Mouse (Mus musculus) midbrain, embryonic 14.5 days (tissue): ENCODE data around the gene Smyd3. TPM values are rescaled to one million over a fixed set of nuclear protein-coding genes. Genes with fewer than 3 reads are reported as not detected.

Source experiments
- ATAC-seq: fragments of 200-750 bp; cut with Nextera tagmentation; 2 replicates; pipeline ENCODE4 v1.8.0; 2017; ENCODE audit warnings: moderate number of reproducible peaks, moderate library complexity; ENCODE audit not compliant: low FRiP score, low TSS enrichment
- DNase-seq: peaks from one replicate; pipeline ENCODE4 v3.0.0-alpha.2; 2015
- H3K27ac ChIP-seq: fragments of 300-500 bp; sonication (generic); replicated peaks from 2 replicates; pipeline ENCODE4 v1.5.1; 2014; ENCODE audit warnings: mild to moderate bottlenecking, low read depth, low read length, moderate library complexity
- H3K27me3 ChIP-seq: fragments of 300-500 bp; sonication (generic); 2 replicates; pipeline ENCODE4 v1.6.1; 2014; ENCODE audit warnings: low read length, control low read depth, mixed read lengths; ENCODE audit not compliant: control insufficient read depth, insufficient read depth
- H3K36me3 ChIP-seq: fragments of 300-500 bp; sonication (generic); 2 replicates; pipeline ENCODE4 v1.6.1; 2014; ENCODE audit warnings: low read length, control low read depth; ENCODE audit not compliant: control insufficient read depth, insufficient read depth
- H3K4me1 ChIP-seq: fragments of 300-500 bp; sonication (generic); 2 replicates; pipeline ENCODE4 v1.6.1; 2014; ENCODE audit warnings: mild to moderate bottlenecking, antibody characterized with exemption, low read length, control low read depth; ENCODE audit not compliant: control insufficient read depth, insufficient read depth
- H3K4me2 ChIP-seq: fragments of 300-500 bp; sonication (generic); 2 replicates; pipeline ENCODE4 v1.6.1; 2014; ENCODE audit warnings: mild to moderate bottlenecking, low read length, moderate library complexity
- H3K4me3 ChIP-seq: fragments of 300-500 bp; sonication (generic); replicated peaks from 2 replicates; pipeline ENCODE4 v1.5.1; 2014; ENCODE audit warnings: low read depth, low read length
- H3K9ac ChIP-seq: fragments of 300-500 bp; sonication (generic); replicated peaks from 2 replicates; pipeline ENCODE4 v1.6.1; 2014; ENCODE audit warnings: mild to moderate bottlenecking, low read length, moderate library complexity
- H3K9me3 ChIP-seq: fragments of 300-500 bp; sonication (generic); 2 replicates; pipeline ENCODE4 v1.6.1; 2016; ENCODE audit warnings: low read length, control low read depth, mixed read lengths; ENCODE audit not compliant: control insufficient read depth
- WGBS: fragments of 180-500 bp; shearing (Covaris S2); extraction: QIAGEN DNeasy Blood & Tissue Kit; methylation state at CpG from one replicate; pipeline ENCODE4 v1.1.7; 2014; 5-methylcytosine and 5-hydroxymethylcytosine counted together
- polyA plus RNA-seq: library from polyadenylated mRNA; unstranded; fragments of >200 nt; fragmentation: Nextera tagmentation; extraction: Ambion mirVana; gene quantifications from 2 replicates; pipeline ENCODE4 v1.2.1, GENCODE M21; 2014

Gene Smyd3
- polyA plus RNA-seq, 1 experiment from 2014 or later, result 21.5 TPM

DNA sequence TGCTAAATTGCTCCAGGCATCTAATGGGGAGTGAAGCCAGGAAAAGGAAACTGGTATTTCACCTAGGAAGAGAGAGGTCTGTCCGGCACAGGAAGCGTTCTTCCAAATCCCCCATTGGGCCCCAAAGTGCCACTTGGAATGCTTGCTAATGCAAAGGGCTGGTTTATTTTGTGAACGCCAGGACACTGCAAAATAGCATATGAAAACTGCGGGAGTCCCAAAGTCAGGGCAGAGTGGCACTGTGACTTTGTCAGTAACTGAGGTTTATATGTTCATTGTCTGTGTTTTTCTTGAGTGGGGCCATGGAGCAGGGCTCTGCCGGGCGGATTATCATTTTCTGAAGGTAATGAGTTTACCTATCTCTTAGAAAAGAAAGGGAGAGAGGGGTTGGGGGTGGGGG lies 526.8 kb downstream of the Smyd3 start:
- 75% methylated on average over 6 of the region's 6 CpGs for WGBS
- Histone ChIP-seq H3K27ac (no peak overlapping the region), H3K27me3 (no peaks in the 10 kb centered on the region), H3K4me1 (peaks cover 7% of the 10 kb centered on the region), H3K9ac (no peak overlapping the region), H3K4me2 (no peak overlapping the region), H3K36me3 (no peaks in the 10 kb centered on the region), H3K4me3 (no peak overlapping the region), H3K9me3 (no peaks in the 10 kb centered on the region)
- no peak for DNase-seq
- no peak for ATAC-seq

DNA sequence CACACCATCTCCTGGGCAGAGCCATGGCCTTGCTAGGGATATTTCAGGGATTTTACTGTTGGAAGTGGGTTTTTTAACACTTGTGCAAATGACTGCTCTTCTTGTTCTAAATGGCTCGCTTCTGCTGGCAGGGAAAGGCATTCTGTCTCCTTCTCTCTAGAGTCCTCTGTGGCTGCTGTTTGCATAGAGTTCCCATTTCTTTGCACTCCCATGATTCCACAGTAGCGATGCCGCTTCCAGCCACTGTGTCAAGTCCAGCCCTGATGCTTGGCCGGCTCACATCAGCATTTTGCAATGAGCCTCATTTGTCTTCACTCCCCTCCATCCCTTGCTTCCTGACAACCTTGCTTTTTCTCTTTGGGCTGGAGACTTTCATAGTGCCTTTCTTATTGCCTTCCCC lies 528.4 kb downstream of the Smyd3 start:
- ATAC-seq (no peak), DNase-seq (peak; percentile 11)
- 0 out of 2 replicates have a peak overlapping the region, but pooled peaks have one; percentile 26 for H3K27ac ChIP-seq
- peaks cover 7% of the 10 kb centered on the region for H3K4me1 ChIP-seq
- H3K4me3 ChIP-seq, result no peak overlapping the region
- H3K9ac ChIP-seq, result no peak overlapping the region
- WGBS, result 78% methylated on average over 4 of the region's 4 CpGs
- H3K36me3 ChIP-seq, result no peaks in the 10 kb centered on the region
- no peaks in the 10 kb centered on the region for H3K27me3 ChIP-seq
- no peak overlapping the region for H3K4me2 ChIP-seq
- H3K9me3 ChIP-seq, result no peaks in the 10 kb centered on the region

DNA sequence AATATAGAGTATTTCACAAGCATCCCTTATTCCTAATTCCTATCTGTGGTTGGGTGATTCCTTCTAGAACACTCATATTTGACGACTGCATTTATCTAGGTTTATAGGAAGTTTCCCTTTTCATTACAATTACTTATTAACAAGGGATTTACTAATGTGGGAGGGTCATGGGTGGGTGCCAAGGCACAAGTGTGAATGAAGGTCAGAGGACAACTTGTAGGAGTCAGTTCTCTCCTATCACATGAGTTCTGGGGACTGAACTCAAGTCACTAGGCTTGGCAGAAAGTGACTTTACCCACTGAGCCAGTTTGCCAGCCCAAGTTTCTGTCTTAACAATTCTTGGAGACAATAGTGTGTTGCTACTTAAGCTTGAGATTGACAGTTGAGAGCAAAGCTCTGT lies 529.7 kb downstream of the Smyd3 start:
- Histone ChIP-seq H3K4me2 (no peak overlapping the region), H3K27me3 (no peaks in the 10 kb centered on the region), H3K4me3 (no peak overlapping the region), H3K9ac (no peak overlapping the region), H3K36me3 (no peaks in the 10 kb centered on the region), H3K27ac (no peak overlapping the region), H3K9me3 (no peaks in the 10 kb centered on the region), H3K4me1 (peaks cover 7% of the 10 kb centered on the region)
- no peak for ATAC-seq
- 82% methylated on average over 1 of the region's 1 CpGs for WGBS
- DNase-seq, result no peak

DNA sequence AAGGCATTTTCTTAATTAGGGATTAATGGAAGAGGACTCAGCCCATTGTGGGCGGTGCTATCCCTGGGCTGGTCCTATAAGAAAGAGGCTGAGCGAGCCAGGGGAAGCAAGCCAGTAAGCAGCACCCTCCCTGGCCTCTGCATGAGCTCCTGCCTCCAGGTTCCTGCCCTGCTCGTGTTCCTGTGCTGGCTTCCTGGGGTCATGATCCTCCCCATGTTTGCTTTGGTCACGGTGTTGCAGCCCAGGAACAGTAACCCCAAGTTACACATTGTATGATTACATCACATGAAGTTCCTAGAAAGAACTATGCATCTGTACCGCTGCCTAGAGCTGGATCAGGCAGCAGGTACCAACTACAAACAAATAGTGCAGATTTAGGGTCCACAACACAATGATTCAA lies 536.2 kb downstream of the Smyd3 start:
- DNase-seq (no peak), ATAC-seq (no peak)
- Histone ChIP-seq H3K36me3 (no peaks in the 10 kb centered on the region), H3K27ac (no peak overlapping the region), H3K4me2 (no peak overlapping the region), H3K4me3 (no peak overlapping the region), H3K27me3 (no peaks in the 10 kb centered on the region), H3K9ac (no peak overlapping the region), H3K9me3 (no peaks in the 10 kb centered on the region), H3K4me1 (no peaks in the 10 kb centered on the region)
- WGBS, result 70% methylated on average over 5 of the region's 5 CpGs

DNA sequence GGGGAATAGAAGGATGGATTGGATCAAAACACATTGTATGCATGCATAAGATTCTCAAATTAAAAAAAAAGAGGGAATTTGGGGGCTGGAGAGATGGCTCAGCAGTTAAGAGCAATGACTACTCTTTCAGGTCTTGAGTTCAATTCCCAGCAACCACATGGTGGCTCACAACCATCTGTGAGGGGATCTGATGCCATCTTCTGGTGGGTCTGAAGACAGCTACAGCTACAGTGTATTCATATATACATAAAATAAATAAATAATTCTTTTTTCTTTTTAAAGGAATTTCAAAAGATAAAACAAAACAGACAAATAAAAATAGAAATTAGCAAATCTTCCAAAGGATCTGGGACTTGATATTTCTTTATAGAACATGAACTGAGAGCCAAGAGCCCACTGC lies 537.7 kb downstream of the Smyd3 start:
- Histone ChIP-seq H3K9ac (no peak overlapping the region), H3K36me3 (no peaks in the 10 kb centered on the region), H3K27me3 (no peaks in the 10 kb centered on the region), H3K4me2 (no peak overlapping the region), H3K9me3 (no peaks in the 10 kb centered on the region), H3K27ac (no peak overlapping the region), H3K4me1 (no peaks in the 10 kb centered on the region), H3K4me3 (no peak overlapping the region)
- DNase-seq, result no peak
- no peak for ATAC-seq

DNA sequence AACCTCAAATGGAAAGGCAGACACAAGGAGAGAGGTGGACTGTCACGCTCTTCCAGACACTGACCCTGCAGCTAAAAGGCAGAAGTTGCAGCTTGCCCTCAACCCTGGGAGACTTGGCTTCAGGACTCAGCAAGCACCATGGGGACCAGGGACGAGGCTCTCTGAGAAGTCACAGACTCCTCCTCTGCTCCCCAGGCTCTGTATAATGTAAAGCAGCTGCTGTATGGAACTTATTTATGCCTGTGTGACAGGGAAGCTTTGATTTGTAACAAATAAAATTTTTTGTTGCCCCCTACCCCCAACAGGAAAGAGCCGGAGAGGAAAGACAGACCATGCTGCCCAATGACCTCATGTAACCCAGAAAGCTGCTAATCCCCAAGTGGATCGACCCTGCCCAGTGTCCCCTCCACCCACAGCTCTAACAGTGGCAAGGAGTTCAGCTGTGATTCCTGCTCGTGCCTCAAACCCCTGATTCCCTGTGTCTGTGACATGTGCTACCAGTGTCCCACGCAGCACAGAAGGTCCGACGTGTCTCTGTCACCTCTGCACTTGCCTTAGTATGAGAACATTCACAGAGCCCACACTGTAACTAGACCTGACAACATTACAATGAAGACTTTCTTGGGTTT lies 539.1 kb downstream of the Smyd3 start:
- DNase-seq (no peak), ATAC-seq (no peak)
- no peak overlapping the region for H3K27ac ChIP-seq
- H3K36me3 ChIP-seq, result no peaks in the 10 kb centered on the region
- 50% methylated on average over 8 of the region's 8 CpGs for WGBS
- H3K4me3 ChIP-seq, result no peak overlapping the region
- H3K9me3 ChIP-seq, result no peaks in the 10 kb centered on the region
- no peaks in the 10 kb centered on the region for H3K27me3 ChIP-seq
- H3K4me1 ChIP-seq, result no peaks in the 10 kb centered on the region
- H3K4me2 ChIP-seq, result no peak overlapping the region
- no peak overlapping the region for H3K9ac ChIP-seq

DNA sequence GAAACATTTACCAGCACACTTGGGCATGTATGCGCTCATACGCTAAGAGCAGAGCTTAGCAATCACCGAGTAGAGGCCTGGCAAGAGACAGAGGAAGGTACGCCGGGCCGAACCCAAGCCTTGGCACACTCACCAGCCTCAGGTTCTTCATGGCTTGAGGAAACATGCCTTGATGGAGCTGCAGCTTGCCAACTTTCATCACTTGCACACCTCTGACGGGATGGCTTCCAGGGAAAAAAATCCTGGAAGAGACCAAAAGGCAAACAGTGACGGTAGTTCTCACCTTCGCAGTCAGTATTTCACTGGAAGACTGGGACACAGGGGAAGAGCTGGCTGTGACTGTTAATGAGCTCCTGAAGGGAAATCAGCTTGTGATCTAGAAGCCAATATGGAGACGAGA lies 545.8 kb downstream of the Smyd3 start:
- H3K36me3 ChIP-seq, result no peaks in the 10 kb centered on the region
- no peak for DNase-seq
- no peaks in the 10 kb centered on the region for H3K9me3 ChIP-seq
- no peak for ATAC-seq
- no peaks in the 10 kb centered on the region for H3K27me3 ChIP-seq
- no peak overlapping the region for H3K9ac ChIP-seq
- 91% methylated on average over 10 of the region's 10 CpGs for WGBS
- H3K4me3 ChIP-seq, result no peak overlapping the region
- H3K4me2 ChIP-seq, result no peak overlapping the region
- H3K4me1 ChIP-seq, result no peaks in the 10 kb centered on the region
- no peak overlapping the region for H3K27ac ChIP-seq

DNA sequence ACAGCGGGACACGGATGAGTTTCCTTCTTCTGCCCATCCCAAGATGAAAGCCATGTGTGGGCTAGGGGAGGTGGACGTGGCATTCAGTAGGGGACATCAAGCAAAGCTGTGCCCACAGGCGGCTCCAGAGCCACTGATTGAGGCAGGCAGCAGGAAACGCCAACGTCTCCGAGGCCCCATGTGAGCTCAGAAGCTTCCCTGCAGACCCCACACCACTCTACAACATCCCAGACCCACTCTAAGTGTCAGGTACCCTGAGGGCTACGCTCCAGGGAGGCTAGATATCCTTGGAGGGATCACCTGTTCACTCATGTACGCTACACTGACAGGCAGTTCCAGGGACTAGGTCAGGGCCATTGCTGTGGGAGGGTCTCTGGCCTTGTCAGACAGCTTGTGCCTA lies 556.2 kb downstream of the Smyd3 start:
- no peaks in the 10 kb centered on the region for H3K9me3 ChIP-seq
- no peak overlapping the region for H3K4me2 ChIP-seq
- WGBS, result 78% methylated on average over 9 of the region's 9 CpGs
- H3K27ac ChIP-seq, result no peak overlapping the region
- ATAC-seq (no peak), DNase-seq (no peak)
- H3K36me3 ChIP-seq, result no peaks in the 10 kb centered on the region
- H3K4me3 ChIP-seq, result no peak overlapping the region
- H3K9ac ChIP-seq, result no peak overlapping the region
- H3K4me1 ChIP-seq, result no peaks in the 10 kb centered on the region
- no peaks in the 10 kb centered on the region for H3K27me3 ChIP-seq

DNA sequence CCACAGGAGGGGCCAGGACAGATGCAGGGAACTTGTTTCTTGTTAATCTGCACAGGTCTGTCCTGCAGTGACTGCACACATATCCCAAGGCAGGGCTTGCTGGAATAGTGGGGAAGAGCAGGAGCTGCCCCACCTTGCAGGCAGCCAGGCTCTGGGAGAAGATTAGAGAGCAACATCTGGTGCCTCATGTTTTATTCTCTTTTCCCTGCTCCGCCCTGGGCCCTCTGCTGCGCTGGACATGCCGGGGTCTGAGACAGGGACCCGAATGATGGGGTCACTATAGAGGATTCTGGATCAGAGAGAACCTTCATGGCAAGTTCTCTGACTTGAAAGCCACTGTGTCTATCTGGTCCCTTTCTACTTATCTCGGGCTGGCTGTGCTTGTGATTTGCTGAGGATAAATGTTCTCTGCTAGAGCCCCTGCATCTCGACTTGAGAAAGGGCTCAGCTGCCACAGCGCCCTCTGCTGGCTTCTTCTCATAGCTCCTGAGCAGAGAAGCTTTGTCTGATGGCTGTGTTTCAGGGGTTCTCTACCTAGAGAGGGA lies 557.8 kb downstream of the Smyd3 start:
- no peak overlapping the region for H3K9ac ChIP-seq
- H3K36me3 ChIP-seq, result no peaks in the 10 kb centered on the region
- H3K4me1 ChIP-seq, result no peaks in the 10 kb centered on the region
- H3K9me3 ChIP-seq, result no peaks in the 10 kb centered on the region
- H3K4me2 ChIP-seq, result peak overlapping the region; percentile 13; the same call in 1 of the 2 replicates
- H3K4me3 ChIP-seq, result no peak overlapping the region
- no peaks in the 10 kb centered on the region for H3K27me3 ChIP-seq
- ATAC-seq, result peak; percentile 66; the same call in 1 of the 2 replicates
- H3K27ac ChIP-seq, result peak overlapping the region; percentile 22
- 26% methylated on average over 7 of the region's 7 CpGs for WGBS
- DNase-seq, result peak; percentile 96
